Mouse (Mus musculus): ENCODE results near the gene Gm21992. TPM values are rescaled to one million over a fixed set of nuclear protein-coding genes. Genes with fewer than 3 reads are reported as not detected.

The Gm21992 gene
- polyA plus RNA-seq, 1 experiment from 2014 or later: 21.5 TPM

GRCm38 (mm10) chr19:4746611-4747010 is 64.8 kb downstream of the Gm21992 start:
- H3K4me1 ChIP-seq: peaks cover 8% of the 10 kb centered on the region
- no peaks in the 10 kb centered on the region for H3K36me3 ChIP-seq
- no peak for ATAC-seq (ENCODE audit: extremely low read depth, insufficient number of reproducible peaks, low FRiP score, low TSS enrichment)
- no peaks in the 10 kb centered on the region for H3K27me3 ChIP-seq (replicated peaks)
- no peak overlapping the region for H3K4me3 ChIP-seq
- H3K9me3 ChIP-seq: no peaks in the 10 kb centered on the region
- WGBS: 75% methylated on average over 14 of the region's 14 CpGs
- H3K9ac ChIP-seq: no peak overlapping the region
- no peak overlapping the region for H3K27ac ChIP-seq (replicated peaks)
- H3K4me2 ChIP-seq: no peak overlapping the region

GRCm38 (mm10) chr19:4745681-4746080 is 65.7 kb downstream of the Gm21992 start:
- WGBS: 89% methylated on average over 10 of the region's 10 CpGs
- H3K4me3 ChIP-seq: no peak overlapping the region
- H3K27ac ChIP-seq (replicated peaks): no peak overlapping the region
- peaks cover 8% of the 10 kb centered on the region for H3K4me1 ChIP-seq
- H3K9ac ChIP-seq: no peak overlapping the region
- no peaks in the 10 kb centered on the region for H3K9me3 ChIP-seq
- H3K36me3 ChIP-seq: no peaks in the 10 kb centered on the region
- no peak for ATAC-seq (ENCODE audit: extremely low read depth, insufficient number of reproducible peaks, low FRiP score, low TSS enrichment)
- H3K27me3 ChIP-seq (replicated peaks): no peaks in the 10 kb centered on the region
- H3K4me2 ChIP-seq: no peak overlapping the region

- Histone ChIP-seq H3K4me2 (no peak overlapping the region), H3K9me3 (no peaks in the 10 kb centered on the region), H3K27me3 (replicated peaks) (no peaks in the 10 kb centered on the region), H3K36me3 (no peaks in the 10 kb centered on the region), H3K4me3 (no peak overlapping the region), H3K4me1 (peaks cover 8% of the 10 kb centered on the region), H3K9ac (peak overlapping the region; percentile 48), H3K27ac (replicated peaks) (no peak overlapping the region)
- ATAC-seq (ENCODE audit: extremely low read depth, insufficient number of reproducible peaks, low FRiP score, low TSS enrichment): no peak
- 32% methylated on average over 9 of the region's 9 CpGs for WGBS
Measured at GRCm38 (mm10) chr19:4745057-4745456, 66.4 kb downstream of the Gm21992 start.

GRCm38 (mm10) chr19:4744026-4744425 is 67.4 kb downstream of the Gm21992 start:
- no peak overlapping the region for H3K4me3 ChIP-seq
- H3K27ac ChIP-seq (replicated peaks): no peak overlapping the region
- no peaks in the 10 kb centered on the region for H3K27me3 ChIP-seq (replicated peaks)
- peaks cover 8% of the 10 kb centered on the region for H3K4me1 ChIP-seq
- no peak overlapping the region for H3K4me2 ChIP-seq
- 68% methylated on average over 14 of the region's 14 CpGs for WGBS
- no peaks in the 10 kb centered on the region for H3K36me3 ChIP-seq
- ATAC-seq (ENCODE audit: extremely low read depth, insufficient number of reproducible peaks, low FRiP score, low TSS enrichment): no peak
- H3K9me3 ChIP-seq: no peaks in the 10 kb centered on the region
- no peak overlapping the region for H3K9ac ChIP-seq

- ATAC-seq (ENCODE audit: extremely low read depth, insufficient number of reproducible peaks, low FRiP score, low TSS enrichment): no peak
- H3K4me2 ChIP-seq: no peak overlapping the region
- WGBS: 42% methylated on average over 5 of the region's 5 CpGs
- no peak overlapping the region for H3K4me3 ChIP-seq
- no peak overlapping the region for H3K27ac ChIP-seq (replicated peaks)
- H3K9ac ChIP-seq: no peak overlapping the region
- no peaks in the 10 kb centered on the region for H3K9me3 ChIP-seq
- H3K36me3 ChIP-seq: no peaks in the 10 kb centered on the region
- H3K27me3 ChIP-seq (replicated peaks): no peaks in the 10 kb centered on the region
- H3K4me1 ChIP-seq: peaks cover 8% of the 10 kb centered on the region
Measured at GRCm38 (mm10) chr19:4743524-4743923, 67.9 kb downstream of the Gm21992 start.

GRCm38 (mm10) chr19:4742229-4742628 is 69.2 kb downstream of the Gm21992 start:
- Histone ChIP-seq H3K9me3 (no peaks in the 10 kb centered on the region), H3K4me3 (no peak overlapping the region), H3K4me2 (no peak overlapping the region), H3K27me3 (replicated peaks) (no peaks in the 10 kb centered on the region), H3K27ac (replicated peaks) (no peak overlapping the region), H3K9ac (no peak overlapping the region), H3K36me3 (0 out of 2 replicates have a peak, but pooled peaks cover 2% of the 10 kb centered on the region), H3K4me1 (peaks cover 8% of the 10 kb centered on the region)
- WGBS: 84% methylated on average over 6 of the region's 6 CpGs
- no peak for ATAC-seq (ENCODE audit: extremely low read depth, insufficient number of reproducible peaks, low FRiP score, low TSS enrichment)

- H3K4me1 ChIP-seq: peaks cover 8% of the 10 kb centered on the region
- H3K4me2 ChIP-seq: no peak overlapping the region
- 68% methylated on average over 10 of the region's 10 CpGs for WGBS
Measured at GRCm38 (mm10) chr19:4741482-4741881, 69.9 kb downstream of the Gm21992 start.

GRCm38 (mm10) chr19:4739762-4740161 is 71.7 kb downstream of the Gm21992 start:
- Histone ChIP-seq H3K4me1 (peaks cover under 1% of the 10 kb centered on the region), H3K4me2 (no peak overlapping the region), H3K4me3 (no peak overlapping the region), H3K9ac (no peak overlapping the region), H3K9me3 (no peaks in the 10 kb centered on the region), H3K36me3 (0 out of 2 replicates have a peak, but pooled peaks cover 2% of the 10 kb centered on the region), H3K27ac (replicated peaks) (no peak overlapping the region), H3K27me3 (replicated peaks) (no peaks in the 10 kb centered on the region)
- ATAC-seq (ENCODE audit: extremely low read depth, insufficient number of reproducible peaks, low FRiP score, low TSS enrichment): no peak
- 79% methylated on average over 5 of the region's 5 CpGs for WGBS

More at GRCm38 (mm10) chr19:4741482-4741881, 69.9 kb downstream of the Gm21992 start:
- no peak overlapping the region for H3K9ac ChIP-seq
- no peak for ATAC-seq (ENCODE audit: extremely low read depth, insufficient number of reproducible peaks, low FRiP score, low TSS enrichment)
- H3K9me3 ChIP-seq: no peaks in the 10 kb centered on the region
- H3K36me3 ChIP-seq: 0 out of 2 replicates have a peak, but pooled peaks cover 2% of the 10 kb centered on the region
- H3K27me3 ChIP-seq (replicated peaks): no peaks in the 10 kb centered on the region
- no peak overlapping the region for H3K4me3 ChIP-seq
- H3K27ac ChIP-seq (replicated peaks): no peak overlapping the region

GRCm38 (mm10) chr19:4739053-4739452 is 72.4 kb downstream of the Gm21992 start:
- H3K4me1 ChIP-seq: no peaks in the 10 kb centered on the region
- 85% methylated on average over 11 of the region's 11 CpGs for WGBS
- no peak overlapping the region for H3K9ac ChIP-seq
- no peak overlapping the region for H3K4me2 ChIP-seq
- no peak overlapping the region for H3K27ac ChIP-seq (replicated peaks)
- no peaks in the 10 kb centered on the region for H3K9me3 ChIP-seq
- no peaks in the 10 kb centered on the region for H3K27me3 ChIP-seq (replicated peaks)
- ATAC-seq (ENCODE audit: extremely low read depth, insufficient number of reproducible peaks, low FRiP score, low TSS enrichment): no peak
- H3K4me3 ChIP-seq: no peak overlapping the region
- H3K36me3 ChIP-seq: 0 out of 2 replicates have a peak, but pooled peaks cover 2% of the 10 kb centered on the region

- H3K4me1 ChIP-seq: no peaks in the 10 kb centered on the region
- WGBS: 76% methylated on average over 13 of the region's 13 CpGs
- no peaks in the 10 kb centered on the region for H3K27me3 ChIP-seq (replicated peaks)
- no peak for ATAC-seq (ENCODE audit: extremely low read depth, insufficient number of reproducible peaks, low FRiP score, low TSS enrichment)
- H3K9me3 ChIP-seq: no peaks in the 10 kb centered on the region
- no peak overlapping the region for H3K4me3 ChIP-seq
- H3K4me2 ChIP-seq: no peak overlapping the region
- 0 out of 2 replicates have a peak, but pooled peaks cover 2% of the 10 kb centered on the region for H3K36me3 ChIP-seq
- no peak overlapping the region for H3K27ac ChIP-seq (replicated peaks)
- no peak overlapping the region for H3K9ac ChIP-seq
Measured at GRCm38 (mm10) chr19:4737866-4738265, 73.5 kb downstream of the Gm21992 start.

- ATAC-seq (ENCODE audit: extremely low read depth, insufficient number of reproducible peaks, low FRiP score, low TSS enrichment): no peak
- Histone ChIP-seq H3K36me3 (0 out of 2 replicates have a peak, but pooled peaks cover 2% of the 10 kb centered on the region), H3K27ac (replicated peaks) (no peak overlapping the region), H3K27me3 (replicated peaks) (no peaks in the 10 kb centered on the region), H3K4me2 (no peak overlapping the region), H3K9me3 (no peaks in the 10 kb centered on the region), H3K4me3 (no peak overlapping the region), H3K9ac (no peak overlapping the region), H3K4me1 (no peaks in the 10 kb centered on the region)
- 79% methylated on average over 3 of the region's 3 CpGs for WGBS
Measured at GRCm38 (mm10) chr19:4733052-4733451, 78.4 kb downstream of the Gm21992 start.

- H3K4me1 ChIP-seq: no peaks in the 10 kb centered on the region
- WGBS: 81% methylated on average over 9 of the region's 9 CpGs
- no peak overlapping the region for H3K4me2 ChIP-seq
- H3K9ac ChIP-seq: no peak overlapping the region
- H3K27ac ChIP-seq (replicated peaks): no peak overlapping the region
- H3K4me3 ChIP-seq: no peak overlapping the region
- no peaks in the 10 kb centered on the region for H3K27me3 ChIP-seq (replicated peaks)
- H3K9me3 ChIP-seq: no peaks in the 10 kb centered on the region
- no peaks in the 10 kb centered on the region for H3K36me3 ChIP-seq
- no peak for ATAC-seq (ENCODE audit: extremely low read depth, insufficient number of reproducible peaks, low FRiP score, low TSS enrichment)
Measured at GRCm38 (mm10) chr19:4729186-4729585, 82.2 kb downstream of the Gm21992 start.
